Mouse (Mus musculus): ENCODE data around the gene Qk. TPM values are rescaled to one million over a fixed set of nuclear protein-coding genes. Genes with fewer than 3 reads are reported as not detected.

The Qk gene
- polyA plus RNA-seq, 1 experiment from 2014 or later: 19.1 TPM

- WGBS: 89% methylated on average over 4 of the region's 4 CpGs
- no peak for ATAC-seq (ENCODE audit: insufficient read depth, low FRiP score, low read depth)
- no peak overlapping the region for H3K4me2 ChIP-seq
Measured at GRCm38 (mm10) chr17:10321754-10322153, 2.1 kb upstream of the Qk start.

GRCm38 (mm10) chr17:10321092-10321491 lies 1.4 kb upstream of the Qk start:
- Histone ChIP-seq H3K4me3 (replicated peaks) (no peak overlapping the region; the same call in 1 of the 2 replicates), H3K27me3 (replicated peaks) (no peaks in the 10 kb centered on the region), H3K36me3 (no peaks in the 10 kb centered on the region), H3K4me2 (no peak overlapping the region; the same call in 1 of the 2 replicates), H3K4me1 (no peaks in the 10 kb centered on the region), H3K27ac (no peak overlapping the region), H3K9me3 (no peaks in the 10 kb centered on the region), H3K9ac (no peak overlapping the region)
- no peak for ATAC-seq (ENCODE audit: insufficient read depth, low FRiP score, low read depth)
- 52% methylated on average over 1 of the region's 1 CpGs for WGBS

More at GRCm38 (mm10) chr17:10321754-10322153, 2.1 kb upstream of the Qk start:
- H3K9me3 ChIP-seq: no peaks in the 10 kb centered on the region
- H3K36me3 ChIP-seq: no peaks in the 10 kb centered on the region
- no peak overlapping the region for H3K27ac ChIP-seq
- no peak overlapping the region for H3K9ac ChIP-seq
- H3K27me3 ChIP-seq (replicated peaks): no peaks in the 10 kb centered on the region
- no peaks in the 10 kb centered on the region for H3K4me1 ChIP-seq
- no peak overlapping the region for H3K4me3 ChIP-seq (replicated peaks)

DNA sequence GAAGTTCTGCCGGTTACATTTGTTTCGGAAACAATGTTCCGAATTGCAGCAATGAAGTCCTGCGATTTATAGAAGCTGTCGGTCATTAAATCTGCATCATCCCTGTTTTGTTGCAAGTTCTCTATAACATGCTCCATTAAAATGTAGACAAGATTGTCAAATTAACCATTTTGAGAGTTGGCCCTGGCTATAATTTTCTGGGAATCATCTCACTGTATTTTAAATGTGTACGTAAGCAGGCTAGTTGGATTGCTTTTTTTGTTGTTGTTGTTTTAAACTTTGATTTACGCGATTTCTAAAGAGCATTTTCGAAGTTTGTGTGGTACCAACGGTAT lies 769 bp upstream of the Qk start:
- Histone ChIP-seq H3K36me3 (no peaks in the 10 kb centered on the region), H3K27me3 (replicated peaks) (no peaks in the 10 kb centered on the region), H3K9ac (peak overlapping the region; percentile 70), H3K27ac (peak overlapping the region; percentile 99; the same call in 1 of the 2 replicates), H3K4me2 (peak overlapping the region; percentile 58), H3K9me3 (no peaks in the 10 kb centered on the region), H3K4me1 (no peaks in the 10 kb centered on the region), H3K4me3 (replicated peaks) (peak overlapping the region; percentile 77)
- WGBS: 18% methylated on average over 10 of the region's 10 CpGs
- ATAC-seq (ENCODE audit: insufficient read depth, low FRiP score, low read depth): no peak

DNA sequence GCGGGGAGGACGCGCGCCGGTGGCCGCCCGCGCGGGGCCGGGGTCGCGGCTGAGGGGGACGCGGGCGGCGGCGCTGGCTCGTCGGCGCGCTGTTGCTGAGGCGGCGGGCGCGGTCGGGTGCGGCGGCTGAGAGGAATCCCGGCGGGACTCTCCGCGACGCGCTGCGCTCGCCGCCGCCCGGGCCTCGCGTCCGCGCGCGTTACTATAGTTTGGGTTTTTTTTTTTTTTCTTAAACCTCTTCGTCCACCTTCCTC lies 296 bp downstream of the Qk start:
- under 1% methylated on average over 20 of the region's 46 CpGs for WGBS
- H3K9ac ChIP-seq: peak overlapping the region; percentile 88
- peak overlapping the region; percentile 58 for H3K4me2 ChIP-seq
- H3K27me3 ChIP-seq (replicated peaks): no peaks in the 10 kb centered on the region
- H3K4me1 ChIP-seq: no peaks in the 10 kb centered on the region
- ATAC-seq (ENCODE audit: insufficient read depth, low FRiP score, low read depth): no peak
- H3K4me3 ChIP-seq (replicated peaks): peak overlapping the region; percentile 77
- peak overlapping the region; percentile 99 for H3K27ac ChIP-seq
- H3K36me3 ChIP-seq: no peaks in the 10 kb centered on the region
- no peaks in the 10 kb centered on the region for H3K9me3 ChIP-seq

- ATAC-seq (ENCODE audit: insufficient read depth, low FRiP score, low read depth): peak; percentile 51
- WGBS: 0% methylated on average over 57 of the region's 153 CpGs
- peak overlapping the region; percentile 77 for H3K4me3 ChIP-seq (replicated peaks)
- peak overlapping the region; percentile 99 for H3K27ac ChIP-seq
- H3K36me3 ChIP-seq: no peaks in the 10 kb centered on the region
- H3K27me3 ChIP-seq (replicated peaks): no peaks in the 10 kb centered on the region
- H3K9me3 ChIP-seq: no peaks in the 10 kb centered on the region
- peak overlapping the region; percentile 96 for H3K9ac ChIP-seq
- H3K4me2 ChIP-seq: peak overlapping the region; percentile 58
- peaks cover 3% of the 10 kb centered on the region; the same call in 1 of the 2 replicates for H3K4me1 ChIP-seq
Measured at GRCm38 (mm10) chr17:10318561-10319430, 858 bp downstream of the Qk start.

DNA sequence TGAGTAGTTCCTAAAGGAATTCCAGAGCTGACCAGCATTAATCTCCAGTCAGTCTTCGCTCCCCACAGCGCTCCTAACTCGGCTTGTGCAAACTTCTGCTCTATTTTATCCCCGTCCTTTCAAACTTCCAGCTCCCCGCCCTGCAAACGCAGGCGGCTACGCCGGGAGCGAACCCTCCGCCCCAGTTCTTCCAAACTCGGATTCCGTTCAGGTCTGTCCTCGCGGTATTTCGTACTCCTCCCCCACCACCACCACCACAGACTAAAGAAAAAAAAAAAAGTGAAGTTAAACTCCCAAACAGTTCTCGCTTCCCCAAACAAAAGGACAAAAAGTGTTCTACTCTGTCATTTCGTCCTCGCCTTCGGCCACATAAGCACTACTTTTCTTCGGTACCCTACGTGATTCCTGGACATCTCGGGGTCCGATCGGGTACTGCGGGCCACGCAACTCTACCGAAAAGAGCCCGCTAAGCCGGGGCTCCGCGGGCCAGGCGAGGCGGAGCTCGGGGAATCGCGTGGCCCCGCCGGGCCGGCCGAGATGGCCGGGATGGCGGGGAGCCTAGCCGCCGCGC lies 1.6 kb downstream of the Qk start:
- ATAC-seq (ENCODE audit: insufficient read depth, low FRiP score, low read depth): no peak
- Histone ChIP-seq H3K27ac (peak overlapping the region; percentile 99), H3K36me3 (no peaks in the 10 kb centered on the region), H3K4me2 (peak overlapping the region; percentile 53), H3K4me1 (peaks cover 3% of the 10 kb centered on the region; the same call in 1 of the 2 replicates), H3K27me3 (replicated peaks) (no peaks in the 10 kb centered on the region), H3K9ac (peak overlapping the region; percentile 96), H3K9me3 (no peaks in the 10 kb centered on the region), H3K4me3 (replicated peaks) (peak overlapping the region; percentile 77)
- WGBS: under 1% methylated on average over 46 of the region's 46 CpGs

DNA sequence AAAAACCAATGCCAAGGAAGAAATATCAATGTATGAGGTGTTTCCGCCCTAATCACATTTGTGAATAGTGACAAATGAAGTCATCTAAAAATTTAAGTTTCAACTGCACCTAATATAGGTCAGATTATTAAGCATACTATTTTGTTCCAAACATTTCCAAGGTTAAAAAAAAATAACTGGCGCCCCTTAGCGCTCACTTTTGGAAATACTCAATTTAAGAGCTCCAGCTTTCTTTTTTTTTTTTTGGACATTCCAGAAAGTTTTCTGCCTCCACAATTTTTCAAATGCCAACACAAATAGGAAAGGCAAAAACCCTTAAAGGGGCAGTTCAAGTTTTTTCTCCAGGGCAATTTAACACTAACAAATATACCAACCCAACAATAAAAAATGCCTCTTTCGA lies 2.5 kb downstream of the Qk start:
- Histone ChIP-seq H3K9me3 (no peaks in the 10 kb centered on the region), H3K4me1 (peaks cover 3% of the 10 kb centered on the region; the same call in 1 of the 2 replicates), H3K27ac (peak overlapping the region; percentile 99), H3K4me3 (replicated peaks) (peak overlapping the region; percentile 77), H3K36me3 (no peaks in the 10 kb centered on the region), H3K4me2 (peak overlapping the region; percentile 53), H3K27me3 (replicated peaks) (no peaks in the 10 kb centered on the region), H3K9ac (peak overlapping the region; percentile 96; the same call in 1 of the 2 replicates)
- no peak for ATAC-seq (ENCODE audit: insufficient read depth, low FRiP score, low read depth)
- 6% methylated on average over 4 of the region's 4 CpGs for WGBS

GRCm38 (mm10) chr17:10316446-10316845 lies 3.2 kb downstream of the Qk start:
- Histone ChIP-seq H3K36me3 (no peaks in the 10 kb centered on the region), H3K9ac (no peak overlapping the region), H3K27me3 (replicated peaks) (no peaks in the 10 kb centered on the region), H3K9me3 (no peaks in the 10 kb centered on the region), H3K4me1 (peaks cover 3% of the 10 kb centered on the region; the same call in 1 of the 2 replicates), H3K4me3 (replicated peaks) (no peak overlapping the region; the same call in 1 of the 2 replicates), H3K4me2 (peak overlapping the region; percentile 44), H3K27ac (no peak overlapping the region)
- ATAC-seq (ENCODE audit: insufficient read depth, low FRiP score, low read depth): no peak
- 2% methylated on average over 1 of the region's 1 CpGs for WGBS

GRCm38 (mm10) chr17:10310046-10310445 lies 9.6 kb downstream of the Qk start:
- Histone ChIP-seq H3K9ac (no peak overlapping the region), H3K9me3 (no peaks in the 10 kb centered on the region), H3K4me1 (peaks cover 9% of the 10 kb centered on the region; the same call in 1 of the 2 replicates), H3K4me2 (no peak overlapping the region), H3K27ac (no peak overlapping the region), H3K36me3 (no peaks in the 10 kb centered on the region), H3K27me3 (replicated peaks) (no peaks in the 10 kb centered on the region), H3K4me3 (replicated peaks) (no peak overlapping the region)
- no peak for ATAC-seq (ENCODE audit: insufficient read depth, low FRiP score, low read depth)
- 76% methylated on average over 1 of the region's 1 CpGs for WGBS

- WGBS: 38% methylated on average over 4 of the region's 4 CpGs
- H3K4me3 ChIP-seq (replicated peaks): no peak overlapping the region
- H3K9me3 ChIP-seq: no peaks in the 10 kb centered on the region
- H3K4me1 ChIP-seq: peaks cover 8% of the 10 kb centered on the region; the same call in 1 of the 2 replicates
- H3K9ac ChIP-seq: no peak overlapping the region
- H3K36me3 ChIP-seq: no peaks in the 10 kb centered on the region
- no peaks in the 10 kb centered on the region for H3K27me3 ChIP-seq (replicated peaks)
- no peak for ATAC-seq (ENCODE audit: insufficient read depth, low FRiP score, low read depth)
- no peak overlapping the region for H3K27ac ChIP-seq
- no peak overlapping the region for H3K4me2 ChIP-seq
Measured at GRCm38 (mm10) chr17:10309135-10309623, 10.5 kb downstream of the Qk start.

DNA sequence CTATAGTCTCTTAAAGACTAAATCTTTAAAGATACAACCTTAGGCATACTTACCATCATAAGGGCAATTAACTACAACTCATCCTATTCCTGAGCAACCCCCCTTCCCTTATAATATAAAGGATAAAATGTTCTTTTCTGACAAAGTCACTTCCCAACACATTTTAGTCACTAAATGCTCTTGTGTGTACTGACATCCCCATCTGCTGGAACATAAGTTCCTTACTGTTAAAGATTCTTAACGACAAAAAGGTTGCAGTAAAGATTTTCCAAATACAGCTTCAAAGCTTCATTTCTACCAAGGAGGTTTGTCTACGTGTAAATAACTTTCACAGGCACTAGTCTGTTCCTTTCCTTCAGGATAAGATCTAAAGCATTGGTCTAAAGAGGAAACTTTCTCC lies 13.2 kb downstream of the Qk start:
- no peak overlapping the region for H3K9ac ChIP-seq
- H3K4me2 ChIP-seq: no peak overlapping the region
- H3K4me3 ChIP-seq (replicated peaks): no peak overlapping the region
- H3K36me3 ChIP-seq: no peaks in the 10 kb centered on the region
- H3K4me1 ChIP-seq: peaks cover 5% of the 10 kb centered on the region; the same call in 1 of the 2 replicates
- no peaks in the 10 kb centered on the region for H3K27me3 ChIP-seq (replicated peaks)
- no peaks in the 10 kb centered on the region for H3K9me3 ChIP-seq
- H3K27ac ChIP-seq: no peak overlapping the region
- no peak for ATAC-seq (ENCODE audit: insufficient read depth, low FRiP score, low read depth)
- WGBS: 57% methylated on average over 2 of the region's 2 CpGs

DNA sequence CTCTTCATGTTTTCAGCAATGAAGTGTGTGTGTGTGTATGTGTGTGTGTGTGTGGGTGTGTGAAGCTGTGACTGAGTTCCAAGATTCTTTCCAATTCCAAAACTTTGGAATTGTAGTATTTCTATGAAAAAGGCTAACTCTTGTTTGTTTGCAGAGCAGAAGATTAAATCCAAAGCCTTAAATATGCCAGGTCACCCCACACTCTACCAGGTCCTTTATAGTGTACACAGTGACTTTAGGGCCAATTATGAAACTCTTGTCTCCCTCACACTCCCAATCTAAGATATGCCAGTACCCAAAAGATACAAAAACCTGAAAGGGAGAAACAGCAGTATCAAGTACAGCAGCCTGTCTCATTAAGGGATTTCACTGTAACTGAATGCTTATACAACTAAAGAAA lies 15.7 kb downstream of the Qk start:
- no peak overlapping the region for H3K4me3 ChIP-seq (replicated peaks)
- H3K4me1 ChIP-seq: peaks cover 3% of the 10 kb centered on the region; the same call in 1 of the 2 replicates
- H3K4me2 ChIP-seq: no peak overlapping the region
- H3K27ac ChIP-seq: no peak overlapping the region
- H3K27me3 ChIP-seq (replicated peaks): no peaks in the 10 kb centered on the region
- no peaks in the 10 kb centered on the region for H3K36me3 ChIP-seq
- no peak overlapping the region for H3K9ac ChIP-seq
- no peak for ATAC-seq (ENCODE audit: insufficient read depth, low FRiP score, low read depth)
- H3K9me3 ChIP-seq: no peaks in the 10 kb centered on the region

All from stomach, embryonic 15.5 days (tissue).